Comparison of ENCODE assay signal across 8 mouse cellular contexts in genomic region chr19:34254101-34254879, GRCm38 (mm10). TPM values are rescaled to one million over a fixed set of nuclear protein-coding genes. Genes with fewer than 3 reads are reported as not detected.
A peak's percentile ranks its signal among the peaks of the same experiment; 100 is the strongest.
DNase-seq lines count a peak whose midpoint lies in the region; ATAC-seq and TF ChIP-seq lines count a peak whose summit lies in the region.

No protein-coding gene starts in this region.

- TF ChIP-seq RAD21 in MEL (IDR thresholded peaks at IDR 0.05; ENCODE audit: low read depth, low read length): no peak

- no peak for TF ChIP-seq CTCF in MEL (IDR thresholded peaks at IDR 0.05 in 2 of 3, conservative IDR thresholded peaks at IDR 0.05 in 1 of 3; ENCODE audit: control insufficient read depth in 1 of 3, insufficient read depth in 1 of 3, low read depth in 2 of 3, low read length in 3 of 3, poor library complexity in 1 of 3, severe bottlenecking in 1 of 3)
- TF ChIP-seq CTCF in lung, postnatal 0 days (IDR thresholded peaks at IDR 0.05): no peak

- H3K27me3 ChIP-seq in forebrain, embryonic 14.5 days (replicated peaks; ENCODE audit: control insufficient read depth, insufficient read depth, low read length): no peaks in the 10 kb centered on the region
- H3K27me3 ChIP-seq in forebrain, embryonic 13.5 days: no peaks in the 10 kb centered on the region
- no peaks in the 10 kb centered on the region; a peak in 1 of 4 replicates for H3K27me3 ChIP-seq in MEL (ENCODE audit: control insufficient read depth in 1 of 2, insufficient read depth in 2 of 2, low read length in 2 of 2)
- no peaks in the 10 kb centered on the region for H3K27me3 ChIP-seq in lung, postnatal 0 days (replicated peaks; ENCODE audit: insufficient read depth, low read length)

- ATAC-seq in forebrain, embryonic 14.5 days: no peak
- no peak for ATAC-seq in forebrain, embryonic 13.5 days
- ATAC-seq in lung, postnatal 0 days: peak; percentile 19; the same call in 1 of the 2 replicates
- ATAC-seq in cerebellum, adult (ENCODE audit: insufficient number of reproducible peaks, low FRiP score, low TSS enrichment): no peak

- TF ChIP-seq EP300 in MEL (IDR thresholded peaks at IDR 0.05; ENCODE audit: low read depth in 1 of 2, low read length in 2 of 2): no peak
- no peak for TF ChIP-seq EP300 in lung, postnatal 0 days (IDR thresholded peaks at IDR 0.05)

- no peaks in the 10 kb centered on the region for H3K36me3 ChIP-seq in forebrain, embryonic 14.5 days (ENCODE audit: control insufficient read depth, insufficient read depth, low read length)
- H3K36me3 ChIP-seq in forebrain, embryonic 13.5 days (ENCODE audit: poor library complexity, severe bottlenecking): no peaks in the 10 kb centered on the region
- no peaks in the 10 kb centered on the region for H3K36me3 ChIP-seq in MEL (ENCODE audit: control insufficient read depth in 1 of 2, insufficient read depth in 2 of 2, low read length in 2 of 2)
- H3K36me3 ChIP-seq in lung, postnatal 0 days (ENCODE audit: insufficient read depth, low read length): no peaks in the 10 kb centered on the region

- WGBS in forebrain, embryonic 14.5 days: 39% methylated on average over 14 of the region's 14 CpGs
- 45% methylated on average over 14 of the region's 14 CpGs for WGBS in forebrain, embryonic 13.5 days
- 20% methylated on average over 14 of the region's 14 CpGs for WGBS in lung, postnatal 0 days

- H3K9me3 ChIP-seq in forebrain, embryonic 14.5 days (replicated peaks; ENCODE audit: control insufficient read depth, low read length): no peaks in the 10 kb centered on the region
- H3K9me3 ChIP-seq in forebrain, embryonic 13.5 days (replicated peaks): no peaks in the 10 kb centered on the region
- H3K9me3 ChIP-seq in MEL (replicated peaks; ENCODE audit: insufficient read depth, low read length): no peaks in the 10 kb centered on the region
- no peaks in the 10 kb centered on the region for H3K9me3 ChIP-seq in lung, postnatal 0 days (ENCODE audit: low read length)

- no peak overlapping the region for H3K9ac ChIP-seq in forebrain, embryonic 14.5 days (ENCODE audit: low read length)
- H3K9ac ChIP-seq in forebrain, embryonic 13.5 days: no peak overlapping the region
- no peak overlapping the region for H3K9ac ChIP-seq in MEL (ENCODE audit: control insufficient read depth, low read depth, low read length, poor library complexity, severe bottlenecking)
- H3K9ac ChIP-seq in lung, postnatal 0 days (replicated peaks; ENCODE audit: low read depth): no peak overlapping the region

- no peak for TF ChIP-seq POLR2A in MEL (IDR thresholded peaks at IDR 0.05; ENCODE audit: control insufficient read depth in 1 of 2, insufficient read depth in 1 of 2, low read depth in 1 of 2, low read length in 2 of 2, poor library complexity in 1 of 2)

- intact Hi-C loops in heart, postnatal 36 days (cut with DNase I): no loop called here

- no peak overlapping the region for H3K4me2 ChIP-seq in forebrain, embryonic 14.5 days (ENCODE audit: low read length)
- H3K4me2 ChIP-seq in forebrain, embryonic 13.5 days: no peak overlapping the region
- peak overlapping the region; percentile 42 for H3K4me2 ChIP-seq in lung, postnatal 0 days (replicated peaks; ENCODE audit: low read depth, low read length)

- H3K79me2 ChIP-seq in MEL (ENCODE audit: control insufficient read depth, insufficient read depth, low read length, poor library complexity): no peaks in the 10 kb centered on the region

- H3K27ac ChIP-seq in forebrain, embryonic 14.5 days (ENCODE audit: low read depth, low read length): no peak overlapping the region
- H3K27ac ChIP-seq in forebrain, embryonic 13.5 days: no peak overlapping the region
- H3K27ac ChIP-seq in MEL (ENCODE audit: control insufficient read depth, low read depth, low read length): no peak overlapping the region
- peak overlapping the region; percentile 23; the same call in 1 of the 2 replicates for H3K27ac ChIP-seq in lung, postnatal 0 days (ENCODE audit: low read length)

- H3K4me1 ChIP-seq in forebrain, embryonic 14.5 days (ENCODE audit: control insufficient read depth, insufficient read depth, low read length): no peaks in the 10 kb centered on the region
- H3K4me1 ChIP-seq in forebrain, embryonic 13.5 days: no peaks in the 10 kb centered on the region
- no peaks in the 10 kb centered on the region; a peak in 1 of 4 replicates for H3K4me1 ChIP-seq in MEL (ENCODE audit: control insufficient read depth in 1 of 2, insufficient read depth in 2 of 2, low read length in 2 of 2)
- H3K4me1 ChIP-seq in lung, postnatal 0 days (ENCODE audit: insufficient read depth, low read depth, low read length): peaks cover 5% of the 10 kb centered on the region; the same call in 1 of the 2 replicates

- DNase-seq in forebrain, embryonic 14.5 days (ENCODE audit: low spot score): peak; percentile 6
- peak; percentile 30 for DNase-seq in MEL (ENCODE audit: low read depth, low spot score)
- peak; percentile 15 to 24 for DNase-seq in heart, postnatal 36 days
- peak; percentile 37 for DNase-seq in lung, postnatal 0 days (ENCODE audit: low spot score)
- peak; percentile 36 for DNase-seq in thymus, postnatal 25 days
- DNase-seq in adrenal gland, postnatal 4 days (ENCODE audit: low spot score in 2 of 2): no peak

- H3K4me3 ChIP-seq in forebrain, embryonic 14.5 days (ENCODE audit: low read depth, low read length): no peak overlapping the region
- H3K4me3 ChIP-seq in forebrain, embryonic 13.5 days: no peak overlapping the region
- no peak overlapping the region for H3K4me3 ChIP-seq in MEL (ENCODE audit: control insufficient read depth in 1 of 2, insufficient read depth in 1 of 2, low read depth in 2 of 2, low read length in 2 of 2)
- peak overlapping the region; percentile 21 for H3K4me3 ChIP-seq in lung, postnatal 0 days (ENCODE audit: low read depth, low read length)

TF ChIP-seq in MEL, 35 proteins besides CTCF, POLR2A, EP300 and RAD21:
- 0 out of 2 replicates have a peak, but pooled peaks have one; percentile 53 for TF ChIP-seq BHLHE40 (IDR thresholded peaks at IDR 0.05; ENCODE audit: borderline replicate concordance, low read depth, low read length)
- peak; percentile 62; the same call in 1 of the 2 replicates for TF ChIP-seq USF1 (IDR thresholded peaks at IDR 0.05; ENCODE audit: low read depth, low read length)
- TF ChIP-seq MAX (IDR thresholded peaks at IDR 0.05; ENCODE audit: low read length): no peak

RNA-seq across cellular contexts. Expression of gene Acta2, which starts 1.1 kb away (rescaled TPM):
- polyA plus RNA-seq in forebrain, embryonic 14.5 days (2014; fragmentation: Nextera tagmentation; extraction: Ambion mirVana): 9.9 and 13.9 TPM in 2 replicates
- polyA plus RNA-seq in forebrain, embryonic 13.5 days (2015; fragmentation: Nextera tagmentation; extraction: Ambion mirVana): 4.4 and 6.2 TPM in 2 replicates
- total RNA-seq in MEL (2012; rRNA removed): not detected in 2 replicates
- polyA plus RNA-seq in MEL (2012; ENCODE audit: insufficient read depth in 1 of 2, insufficient read length in 2 of 2, low read depth in 1 of 2, low replicate concordance in 2 of 2, missing spikeins in 1 of 2): not detected
- total RNA-seq in heart, postnatal 36 days (2021): 100 to 1,000 TPM; 142 to 147 TPM
- polyA plus RNA-seq in lung, postnatal 0 days (2015; fragmentation: Nextera tagmentation; extraction: Ambion mirVana): 265 and 293 TPM in 2 replicates
- 10 to 100 TPM; 53.5 to 73.3 TPM for total RNA-seq in adrenal gland, postnatal 4 days (2021)

RNA-seq across cellular contexts. Expression of gene Fas, which starts 36.2 kb away (rescaled TPM):
- polyA plus RNA-seq in forebrain, embryonic 14.5 days (2014; fragmentation: Nextera tagmentation; extraction: Ambion mirVana): 0.28 and 0.33 TPM in 2 replicates
- polyA plus RNA-seq in forebrain, embryonic 13.5 days (2015; fragmentation: Nextera tagmentation; extraction: Ambion mirVana): 0.19 and 0.40 TPM in 2 replicates
- total RNA-seq in MEL (2012; rRNA removed): not detected in 2 replicates
- not detected for polyA plus RNA-seq in MEL (2012; ENCODE audit: insufficient read depth in 1 of 2, insufficient read length in 2 of 2, low read depth in 1 of 2, low replicate concordance in 2 of 2, missing spikeins in 1 of 2)
- total RNA-seq in heart, postnatal 36 days (2021): 10 to 100 TPM; 15.0 to 15.7 TPM
- polyA plus RNA-seq in lung, postnatal 0 days (2015; fragmentation: Nextera tagmentation; extraction: Ambion mirVana): 56.1 and 57.9 TPM in 2 replicates
- 1 to 10 TPM; 5.1 to 9.9 TPM for total RNA-seq in adrenal gland, postnatal 4 days (2021)

Comparison
In these comparisons a context has a peak if more than half of its experiments do, and no peak if none do; other contexts are left out.
1. DNase-seq: peak in forebrain, embryonic 14.5 days (single experiment), MEL (single experiment), heart, postnatal 36 days (2 of 2), lung, postnatal 0 days (single experiment) and thymus, postnatal 25 days (single experiment); none in adrenal gland, postnatal 4 days (0 of 2).
2. RNA of gene Acta2, which starts 1.1 kb away (polyA plus RNA-seq): 265 to 293 TPM in lung, postnatal 0 days; 9.9 to 13.9 TPM in forebrain, embryonic 14.5 days, 4.4 to 6.2 TPM in forebrain, embryonic 13.5 days and not detected in MEL; every median in the first group is over 10 times any median in the second.
3. RNA of gene Fas, which starts 36.2 kb away (polyA plus RNA-seq): 56.1 to 57.9 TPM in lung, postnatal 0 days; 0.28 to 0.33 TPM in forebrain, embryonic 14.5 days, 0.19 to 0.40 TPM in forebrain, embryonic 13.5 days and not detected in MEL; every median in the first group is over 10 times any median in the second.